Mouse (Mus musculus) inflammation-experienced regulatory T-cells, adult 6 months (primary cell): ENCODE measurements around the gene Olfr467. TPM values are rescaled to one million over a fixed set of nuclear protein-coding genes. Genes with fewer than 3 reads are reported as not detected.
"Not testable (repeated sequence)": the region's sequence is repeated elsewhere in the genome, so short reads cannot be mapped to it uniquely, and the experiment has no call there.

Experiments
- ATAC-seq: one replicate; pipeline ENCODE4 v1.8.0; 2017
- polyA plus RNA-seq, 3 experiments: library from polyadenylated mRNA; unstranded; fragments of 100-300 nt; shearing (Covaris generic); gene quantifications; one replicate each; pipeline ENCODE4 v1.2.1; 2017

Gene Olfr467
- polyA plus RNA-seq: not detected

- ATAC-seq: no peak
Observed at GRCm38 (mm10) chr7:107811963-107812362, at the start of gene Olfr467. Gene Olfr467 (plus strand): TSS chr7:107812263.

- no peak for ATAC-seq
Observed at GRCm38 (mm10) chr7:107770812-107771211, 41.3 kb upstream of the Olfr467 start.

- ATAC-seq: no peak
Observed at GRCm38 (mm10) chr7:107778216-107778615, 33.8 kb upstream of the Olfr467 start.

GRCm38 (mm10) chr7:107779611-107780010 is 32.5 kb upstream of the Olfr467 start:
- ATAC-seq: peak; percentile 43

GRCm38 (mm10) chr7:107787977-107788620 is 24.0 kb upstream of the Olfr467 start:
- ATAC-seq: peak; percentile 41

GRCm38 (mm10) chr7:107796500-107796899 is 15.6 kb upstream of the Olfr467 start:
- no peak for ATAC-seq

GRCm38 (mm10) chr7:107801108-107801507 is 11.0 kb upstream of the Olfr467 start, which contains the start of gene Ovch2:
Gene Ovch2 (minus strand): TSS chr7:107801208.
- ATAC-seq: no peak

GRCm38 (mm10) chr7:107802138-107802537 is 9.9 kb upstream of the Olfr467 start:
- no peak for ATAC-seq

- no peak for ATAC-seq
Observed at GRCm38 (mm10) chr7:107819442-107819841, 7.4 kb downstream of the Olfr467 start.

GRCm38 (mm10) chr7:107823867-107824266 is 11.8 kb downstream of the Olfr467 start:
- ATAC-seq: not testable (repeated sequence)

GRCm38 (mm10) chr7:107825441-107825840 is 13.4 kb downstream of the Olfr467 start, which contains the start of gene Olfr469:
Gene Olfr469 (minus strand): TSS chr7:107825541.
- not testable (repeated sequence) for ATAC-seq

GRCm38 (mm10) chr7:107841719-107842118 is 29.7 kb downstream of the Olfr467 start:
- ATAC-seq: no peak

- not testable (repeated sequence) for ATAC-seq
Observed at GRCm38 (mm10) chr7:107847390-107847789, 35.3 kb downstream of the Olfr467 start, which contains the start of gene Olfr470. Gene Olfr470 (minus strand): TSS chr7:107847490.

Other genes with a start within 250 kb of the Olfr467 start
- not detected for gene Olfml1, start 244.8 kb upstream of the Olfr467 start, polyA plus RNA-seq
- gene Ppfibp2, start 217.1 kb upstream of the Olfr467 start, polyA plus RNA-seq: under 1 TPM; 0.47 to 0.63 (median 0.57) TPM
- gene 5330417H12Rik, start 187.1 kb upstream of the Olfr467 start, polyA plus RNA-seq: not detected
- not detected for gene Cyb5r2, start 54.2 kb upstream of the Olfr467 start, polyA plus RNA-seq
- not detected for gene Ovch2, start 11.1 kb upstream of the Olfr467 start, polyA plus RNA-seq
- gene Olfr469, start 13.3 kb downstream of the Olfr467 start, polyA plus RNA-seq: not detected
- gene Olfr470, start 35.2 kb downstream of the Olfr467 start, polyA plus RNA-seq: under 1 TPM in 1 of 3 experiments, not detected in 2; 0.66 TPM
- gene Olfr472, start 85.6 kb downstream of the Olfr467 start, polyA plus RNA-seq: under 1 TPM in 2 of 3 experiments, not detected in 1; 0.06 to 0.08 TPM
- not detected for gene Olfr473, start 118.2 kb downstream of the Olfr467 start, polyA plus RNA-seq
- gene Olfr474, start 142.4 kb downstream of the Olfr467 start, polyA plus RNA-seq: not detected
- under 1 TPM in 1 of 3 experiments, not detected in 2; 0.16 TPM for gene Olfr476, start 152.5 kb downstream of the Olfr467 start, polyA plus RNA-seq
- not detected for gene Olfr477, start 174.4 kb downstream of the Olfr467 start, polyA plus RNA-seq
- not detected for gene Olfr478, start 221.7 kb downstream of the Olfr467 start, polyA plus RNA-seq
- gene Olfr479, start 238.4 kb downstream of the Olfr467 start, polyA plus RNA-seq: not detected